Mouse (Mus musculus) intestine, embryonic 16.5 days (tissue): ENCODE results near the gene Fhl3. TPM values are rescaled to one million over a fixed set of nuclear protein-coding genes. Genes with fewer than 3 reads are reported as not detected.
"Not testable (repeated sequence)": the region's sequence is repeated elsewhere in the genome, so short reads cannot be mapped to it uniquely, and the experiment has no call there.

Experiments used
- ATAC-seq: fragments of 200-750 bp; cut with Nextera tagmentation; 2 replicates; pipeline ENCODE4 v1.8.0; 2017; ENCODE audit warnings: moderate TSS enrichment, moderate library complexity
- H3K27ac ChIP-seq: fragments of 300-500 bp; sonication (generic); 2 replicates; pipeline ENCODE4 v1.5.1; 2014; ENCODE audit warnings: mild to moderate bottlenecking, low read length
- H3K27me3 ChIP-seq: fragments of 300-500 bp; sonication (generic); replicated peaks from 2 replicates; pipeline ENCODE4 v1.6.1; 2014; ENCODE audit warnings: low read length, control low read depth, mixed read lengths; ENCODE audit not compliant: control insufficient read depth, insufficient read depth
- H3K36me3 ChIP-seq: fragments of 300-500 bp; sonication (generic); 2 replicates; pipeline ENCODE4 v1.6.1; 2014; ENCODE audit warnings: low read length, control low read depth; ENCODE audit not compliant: control insufficient read depth, insufficient read depth
- H3K4me1 ChIP-seq: fragments of 300-500 bp; sonication (generic); 2 replicates; pipeline ENCODE4 v1.6.1; 2014; ENCODE audit warnings: low read length, control low read depth, mixed read lengths; ENCODE audit not compliant: control insufficient read depth, insufficient read depth
- H3K4me2 ChIP-seq: fragments of 300-500 bp; sonication (generic); 2 replicates; pipeline ENCODE4 v1.6.1; 2014; ENCODE audit warnings: low read depth, low read length, control low read depth
- H3K4me3 ChIP-seq: fragments of 300-500 bp; sonication (generic); 2 replicates; pipeline ENCODE4 v1.5.1; 2014; ENCODE audit warnings: mild to moderate bottlenecking, low read length
- H3K9ac ChIP-seq: fragments of 300-500 bp; sonication (generic); 2 replicates; pipeline ENCODE4 v1.6.1; 2014; ENCODE audit warnings: low read depth, low read length
- H3K9me3 ChIP-seq: fragments of 300-500 bp; sonication (generic); 2 replicates; pipeline ENCODE4 v1.6.1; 2016; ENCODE audit warnings: low read length, control low read depth; ENCODE audit not compliant: control insufficient read depth
- WGBS: fragments of 180-500 bp; shearing (Covaris S2); extraction: QIAGEN DNeasy Blood & Tissue Kit; methylation state at CpG from one replicate; pipeline ENCODE4 v1.1.7; 2014; 5-methylcytosine and 5-hydroxymethylcytosine counted together
- polyA plus RNA-seq: library from polyadenylated mRNA; unstranded; fragments of >200 nt; fragmentation: Nextera tagmentation; extraction: Ambion mirVana; gene quantifications from 2 replicates; pipeline ENCODE4 v1.2.1, GENCODE M21; 2015

The Fhl3 gene
- polyA plus RNA-seq, 1 experiment from 2014 or later, result 5.1 TPM

DNA sequence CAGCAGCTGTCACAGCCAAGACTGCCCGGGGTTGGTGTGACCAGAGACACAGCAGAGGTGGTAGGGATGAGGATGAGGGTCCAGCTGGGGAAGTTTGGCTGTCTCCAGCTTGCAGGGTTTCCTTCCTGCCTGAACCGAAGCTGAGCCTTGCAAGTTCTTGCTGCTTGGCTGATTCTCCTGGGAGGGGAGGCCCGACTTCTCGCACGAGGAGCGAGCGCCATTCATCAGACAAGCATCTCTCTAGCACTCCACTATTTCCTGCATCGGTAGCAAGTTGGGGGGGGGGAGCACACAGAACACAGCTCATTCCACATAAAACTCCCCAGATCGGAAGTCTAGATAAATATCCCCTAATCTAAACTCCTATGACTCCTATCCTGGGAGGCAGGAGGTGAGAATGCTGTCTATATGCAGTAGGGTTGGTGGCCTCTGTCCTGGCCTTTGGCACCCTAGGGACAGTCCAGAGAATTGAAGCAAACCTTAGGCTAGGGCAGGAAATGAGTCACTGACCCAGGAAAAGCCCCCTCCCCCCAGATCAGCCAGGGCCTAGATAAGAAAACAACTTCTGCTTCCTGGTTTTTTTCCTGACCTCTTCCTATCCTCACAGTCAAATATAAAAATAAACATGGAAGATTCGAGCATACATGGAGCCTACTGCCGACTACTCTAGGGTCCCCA is 4.4 kb downstream of the Fhl3 start:
- Histone ChIP-seq H3K27ac (peak overlapping the region; percentile 83), H3K4me1 (peaks cover 51% of the 10 kb centered on the region), H3K27me3 (no peaks in the 10 kb centered on the region), H3K9ac (peak overlapping the region; percentile 7), H3K4me2 (peak overlapping the region; percentile 23; the same call in 1 of the 2 replicates), H3K9me3 (no peaks in the 10 kb centered on the region), H3K36me3 (no peaks in the 10 kb centered on the region), H3K4me3 (no peak overlapping the region; the same call in 1 of the 2 replicates)
- no peak for ATAC-seq
- 25% methylated on average over 11 of the region's 11 CpGs for WGBS

DNA sequence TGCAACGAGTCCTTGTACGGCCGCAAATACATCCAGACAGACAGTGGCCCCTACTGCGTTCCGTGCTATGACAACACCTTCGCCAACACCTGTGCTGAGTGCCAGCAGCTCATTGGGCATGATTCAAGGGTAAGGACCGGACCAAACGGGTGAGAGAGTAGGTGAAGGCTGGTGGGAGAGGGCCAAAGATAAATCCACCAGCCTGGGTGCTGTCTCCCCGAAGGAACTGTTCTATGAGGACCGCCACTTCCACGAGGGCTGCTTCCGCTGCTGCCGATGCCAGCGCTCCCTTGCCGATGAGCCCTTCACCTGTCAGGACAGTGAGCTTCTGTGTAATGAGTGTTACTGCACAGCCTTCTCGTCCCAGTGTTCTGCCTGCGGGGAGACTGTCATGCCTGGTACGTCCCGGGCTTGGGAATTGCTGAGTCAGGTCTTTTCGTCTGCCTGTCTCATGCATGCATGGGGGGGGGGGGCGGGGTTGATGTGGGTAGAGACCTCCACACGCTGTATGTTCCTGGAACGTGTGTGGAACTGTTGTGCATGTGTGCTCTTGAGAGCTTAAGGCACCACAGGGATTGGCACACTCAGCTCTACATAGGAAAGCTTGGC is 5.3 kb downstream of the Fhl3 start:
- no peak for ATAC-seq
- 84% methylated on average over 23 of the region's 23 CpGs for WGBS
- H3K27ac ChIP-seq, result peak overlapping the region; percentile 83
- H3K36me3 ChIP-seq, result no peaks in the 10 kb centered on the region
- H3K9me3 ChIP-seq, result no peaks in the 10 kb centered on the region
- no peak overlapping the region; the same call in 1 of the 2 replicates for H3K4me2 ChIP-seq
- no peaks in the 10 kb centered on the region for H3K27me3 ChIP-seq
- no peak overlapping the region for H3K9ac ChIP-seq
- H3K4me1 ChIP-seq, result peaks cover 54% of the 10 kb centered on the region
- H3K4me3 ChIP-seq, result no peak overlapping the region

DNA sequence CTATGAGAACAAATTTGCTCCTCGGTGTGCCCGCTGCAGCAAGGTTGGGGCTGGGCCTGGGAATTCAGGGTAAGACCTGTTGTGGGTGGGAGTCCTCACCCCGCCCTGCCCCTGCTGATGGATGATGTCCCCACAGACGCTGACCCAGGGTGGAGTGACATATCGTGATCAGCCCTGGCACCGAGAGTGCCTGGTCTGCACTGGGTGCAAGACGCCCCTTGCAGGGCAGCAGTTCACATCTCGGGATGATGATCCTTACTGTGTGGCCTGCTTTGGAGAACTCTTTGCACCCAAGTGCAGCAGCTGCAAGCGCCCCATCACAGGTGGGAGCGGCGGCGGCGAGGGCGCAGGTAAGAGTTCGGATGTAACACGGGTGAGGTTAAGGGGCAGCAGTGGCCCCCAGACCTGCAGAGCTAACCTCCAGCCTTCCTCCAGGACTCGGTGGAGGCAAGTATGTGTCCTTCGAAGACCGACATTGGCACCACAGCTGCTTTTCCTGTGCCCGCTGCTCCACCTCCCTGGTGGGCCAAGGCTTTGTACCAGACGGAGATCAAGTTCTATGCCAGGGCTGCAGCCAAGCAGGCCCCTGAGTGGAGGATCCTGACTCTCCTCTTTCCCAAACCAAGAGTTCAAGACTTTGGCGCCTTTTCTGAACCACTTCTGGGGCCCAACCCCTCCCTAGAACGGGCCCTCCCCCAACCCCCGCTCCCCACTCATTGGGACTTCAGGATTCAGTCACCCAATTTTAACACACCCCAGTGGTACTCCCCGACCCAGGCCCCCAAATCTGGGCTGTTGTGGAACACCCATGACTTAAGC is 7.1 kb downstream of the Fhl3 start:
- WGBS, result 87% methylated on average over 25 of the region's 25 CpGs
- not testable (repeated sequence) for H3K9me3 ChIP-seq, H3K27me3 ChIP-seq, H3K4me3 ChIP-seq, H3K9ac ChIP-seq, H3K36me3 ChIP-seq, H3K4me2 ChIP-seq, ATAC-seq
- H3K27ac ChIP-seq, result peak overlapping the region; percentile 41; the same call in 1 of the 2 replicates
- H3K4me1 ChIP-seq, result peaks cover 47% of the 10 kb centered on the region

DNA sequence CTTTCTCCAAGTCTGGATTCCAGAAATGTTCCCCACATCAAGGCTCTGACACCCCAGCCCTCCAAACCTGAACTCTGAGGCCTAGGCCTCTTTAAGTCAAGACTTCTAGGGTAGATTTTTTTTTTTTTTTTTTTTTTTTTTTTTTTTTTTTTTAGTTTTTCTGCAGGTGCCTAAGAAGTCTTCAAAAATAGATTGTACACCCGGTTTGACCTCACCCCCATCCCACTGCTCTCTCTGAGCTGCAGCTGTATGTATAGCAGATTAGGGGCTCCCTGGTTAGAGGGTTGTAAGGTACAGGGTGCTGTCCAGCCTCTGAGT is 7.7 kb downstream of the Fhl3 start:
- Histone ChIP-seq H3K4me3 (peak overlapping the region; percentile 49), H3K9ac (peak overlapping the region; percentile 67; the same call in 1 of the 2 replicates), H3K4me1 (peaks cover 45% of the 10 kb centered on the region), H3K27ac (peak overlapping the region; percentile 98), H3K4me2 (peak overlapping the region; percentile 67)
- H3K27me3 ChIP-seq, ATAC-seq, H3K36me3 ChIP-seq, H3K9me3 ChIP-seq: not testable (repeated sequence)
- WGBS, result 18% methylated on average over 1 of the region's 1 CpGs

DNA sequence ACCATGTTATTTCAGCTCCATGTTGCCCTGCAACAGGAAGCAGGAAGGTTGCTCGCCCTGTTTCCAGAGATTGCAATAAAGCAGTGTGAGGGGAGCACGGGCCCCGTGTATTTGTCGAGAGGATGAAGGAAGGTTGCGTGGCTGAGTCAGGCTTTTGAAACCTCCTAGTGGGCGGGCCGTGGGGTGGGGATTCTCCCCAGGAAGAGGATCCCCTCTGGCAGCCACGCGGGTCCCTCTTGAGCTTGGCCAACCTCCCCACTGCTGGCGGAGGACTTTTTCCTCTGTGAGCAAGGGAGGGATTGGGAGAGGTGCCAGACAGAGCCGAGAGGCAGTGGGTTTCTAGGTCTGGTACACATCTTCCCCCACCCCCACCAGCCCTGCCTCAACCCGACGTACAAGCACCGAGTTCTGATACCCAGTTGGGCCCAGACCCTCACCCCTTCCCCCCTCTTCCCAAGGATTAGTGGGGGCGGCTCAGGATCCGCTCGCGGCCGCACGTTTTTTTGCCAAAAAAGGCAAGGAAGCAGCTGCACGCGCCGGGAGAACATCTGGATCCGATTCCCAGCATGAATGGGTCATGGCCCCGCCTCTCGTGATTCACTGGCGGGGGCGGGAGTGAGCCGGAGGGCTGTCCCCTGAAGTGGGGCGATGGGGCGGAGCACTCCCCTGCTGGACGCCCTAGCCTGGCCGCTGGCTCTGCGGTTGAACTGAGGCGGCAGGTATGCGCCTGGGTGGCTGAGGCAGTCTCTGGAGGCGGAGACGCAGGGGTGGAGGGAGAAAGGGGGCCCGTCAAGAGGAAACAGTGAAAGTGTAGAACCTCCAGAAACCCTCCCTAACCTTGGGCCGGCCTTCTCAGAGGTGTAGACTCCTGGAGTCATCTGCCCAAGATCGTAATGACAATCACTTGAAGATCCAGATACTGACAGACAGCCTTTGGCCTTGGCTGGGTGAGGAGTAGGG is 8.3 kb downstream of the Fhl3 start:
- peak overlapping the region; percentile 49 for H3K4me3 ChIP-seq
- peak overlapping the region; percentile 67 for H3K4me2 ChIP-seq
- WGBS, result 1% methylated on average over 41 of the region's 41 CpGs
- H3K9ac ChIP-seq, result peak overlapping the region; percentile 67
- no peaks in the 10 kb centered on the region for H3K9me3 ChIP-seq
- peak; percentile 92 for ATAC-seq
- H3K4me1 ChIP-seq, result peaks cover 39% of the 10 kb centered on the region
- H3K36me3 ChIP-seq, result no peaks in the 10 kb centered on the region
- H3K27ac ChIP-seq, result peak overlapping the region; percentile 98
- no peaks in the 10 kb centered on the region for H3K27me3 ChIP-seq

DNA sequence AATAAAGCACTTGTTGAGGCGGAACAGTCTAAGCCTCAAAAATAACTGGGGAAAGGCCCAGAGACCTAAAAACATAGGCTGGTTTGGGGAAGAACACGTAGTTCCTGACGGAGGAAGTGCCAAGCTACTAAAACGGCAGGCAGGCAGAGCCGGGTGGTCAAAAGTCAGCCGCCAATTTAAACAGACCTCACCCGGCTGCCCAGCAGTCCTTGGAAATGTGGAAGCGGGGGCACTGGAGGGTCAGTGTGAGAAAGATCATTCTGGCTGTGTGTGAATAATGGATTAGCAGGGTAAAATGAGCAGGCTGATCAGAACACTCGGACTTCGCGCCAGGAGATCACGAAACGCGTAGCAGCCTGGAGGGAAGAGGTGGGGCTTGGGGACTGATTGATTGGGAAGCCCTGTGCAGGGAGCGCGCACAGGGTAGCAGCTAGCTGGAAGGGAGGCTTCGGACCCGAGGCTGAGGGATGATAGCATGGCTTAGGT is 9.5 kb downstream of the Fhl3 start:
- no peak for ATAC-seq
- Histone ChIP-seq H3K9ac (peak overlapping the region; percentile 67), H3K27me3 (no peaks in the 10 kb centered on the region), H3K4me3 (peak overlapping the region; percentile 27), H3K36me3 (no peaks in the 10 kb centered on the region), H3K27ac (peak overlapping the region; percentile 98), H3K4me2 (peak overlapping the region; percentile 67), H3K4me1 (peaks cover 30% of the 10 kb centered on the region), H3K9me3 (no peaks in the 10 kb centered on the region)
- 4% methylated on average over 18 of the region's 18 CpGs for WGBS

DNA sequence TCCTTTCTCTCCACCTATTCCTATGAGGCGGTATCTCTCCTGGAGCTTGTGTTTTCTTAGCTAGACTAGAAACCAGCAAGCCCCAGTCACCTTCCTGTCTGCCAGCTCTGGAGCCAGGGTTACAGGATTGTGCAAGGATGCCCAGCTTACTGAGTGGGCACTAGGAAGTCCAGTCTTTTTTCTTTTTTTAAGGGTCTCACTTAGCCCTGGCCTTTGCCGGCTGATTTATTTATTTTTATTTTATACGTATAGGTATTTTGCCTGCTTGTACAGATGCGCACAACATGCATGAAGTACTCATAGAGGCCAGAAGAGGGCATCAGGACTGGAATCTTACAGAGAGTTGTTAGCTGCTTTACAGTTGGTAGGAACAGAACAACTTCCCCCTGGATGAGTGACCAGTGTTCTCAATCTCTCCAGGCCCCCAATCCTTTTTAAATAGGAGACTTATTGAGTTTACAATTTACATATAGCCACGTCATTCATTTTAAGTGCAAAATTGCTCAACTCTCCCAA is 10.3 kb downstream of the Fhl3 start:
- 8% methylated on average over 5 of the region's 5 CpGs for WGBS
- H3K36me3 ChIP-seq, result 0 out of 2 replicates have a peak, but pooled peaks cover under 1% of the 10 kb centered on the region
- no peak for ATAC-seq
- H3K27me3 ChIP-seq, result no peaks in the 10 kb centered on the region
- H3K9me3 ChIP-seq, result no peaks in the 10 kb centered on the region
- peaks cover 27% of the 10 kb centered on the region for H3K4me1 ChIP-seq
- H3K9ac ChIP-seq, result no peak overlapping the region
- H3K4me3 ChIP-seq, result no peak overlapping the region
- no peak overlapping the region for H3K27ac ChIP-seq
- H3K4me2 ChIP-seq, result 0 out of 2 replicates have a peak overlapping the region, but pooled peaks have one; percentile 67

DNA sequence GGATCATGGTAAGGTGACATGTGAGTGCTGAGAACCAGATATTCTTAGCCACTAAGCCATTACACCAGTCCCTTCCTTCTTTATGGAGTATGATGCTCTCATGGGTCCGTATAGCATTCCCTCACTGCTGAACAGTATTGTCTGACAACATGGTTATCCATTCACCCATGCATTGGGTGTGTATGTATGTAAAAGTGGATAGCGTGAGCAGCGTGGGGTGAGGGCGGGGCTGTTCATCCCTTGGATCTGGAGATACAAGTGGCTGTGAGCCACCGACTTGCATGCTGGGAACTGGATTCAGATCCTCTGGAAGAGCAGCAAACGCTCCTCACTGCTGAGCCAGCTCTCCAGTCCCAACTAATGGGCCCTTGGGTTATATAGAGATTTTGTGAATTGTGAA is 12.1 kb downstream of the Fhl3 start:
- no peak overlapping the region for H3K4me3 ChIP-seq
- 83% methylated on average over 6 of the region's 6 CpGs for WGBS
- no peaks in the 10 kb centered on the region for H3K27me3 ChIP-seq
- H3K4me1 ChIP-seq, result peaks cover 32% of the 10 kb centered on the region
- ATAC-seq, result no peak
- H3K9ac ChIP-seq, result no peak overlapping the region
- H3K27ac ChIP-seq, result no peak overlapping the region
- H3K9me3 ChIP-seq, result no peaks in the 10 kb centered on the region
- H3K4me2 ChIP-seq, result no peak overlapping the region
- H3K36me3 ChIP-seq, result peaks cover 5% of the 10 kb centered on the region; the same call in 1 of the 2 replicates
